Mouse (Mus musculus): Measurements from ENCODE around the gene A830018L16Rik.
"Not testable (repeated sequence)": the region's sequence is repeated elsewhere in the genome, so short reads cannot be mapped to it uniquely, and the experiment has no call there.

Gene A830018L16Rik

GRCm38 (mm10) chr1:11996297-11996878, 582.5 kb downstream of the A830018L16Rik start:
- in situ Hi-C loops (cut with MseI, MboI) = no loop called here

- in situ Hi-C loops (cut with MseI, MboI) = no loop called here
Measured at GRCm38 (mm10) chr1:11997574-11997973, 583.7 kb downstream of the A830018L16Rik start.

GRCm38 (mm10) chr1:12000557-12000956, 586.7 kb downstream of the A830018L16Rik start:
- in situ Hi-C loops (cut with MseI, MboI) = no loop called here

GRCm38 (mm10) chr1:12008789-12009550, 595.1 kb downstream of the A830018L16Rik start:
- in situ Hi-C loops (cut with MseI, MboI) = no loop called here

GRCm38 (mm10) chr1:12009551-12009846, 595.6 kb downstream of the A830018L16Rik start:
- in situ Hi-C loops (cut with MseI, MboI) = no loop called here

- in situ Hi-C loops (cut with MseI, MboI) = no loop called here
Measured at GRCm38 (mm10) chr1:12010607-12011006, 596.7 kb downstream of the A830018L16Rik start.

- in situ Hi-C loops (cut with MseI, MboI) = not testable (repeated sequence)
Measured at GRCm38 (mm10) chr1:12020646-12021045, 606.7 kb downstream of the A830018L16Rik start.

All from mouse trophoblast stem cell (cell line).